20 mouse cellular contexts compared by ENCODE assay signal in the genomic region with DNA sequence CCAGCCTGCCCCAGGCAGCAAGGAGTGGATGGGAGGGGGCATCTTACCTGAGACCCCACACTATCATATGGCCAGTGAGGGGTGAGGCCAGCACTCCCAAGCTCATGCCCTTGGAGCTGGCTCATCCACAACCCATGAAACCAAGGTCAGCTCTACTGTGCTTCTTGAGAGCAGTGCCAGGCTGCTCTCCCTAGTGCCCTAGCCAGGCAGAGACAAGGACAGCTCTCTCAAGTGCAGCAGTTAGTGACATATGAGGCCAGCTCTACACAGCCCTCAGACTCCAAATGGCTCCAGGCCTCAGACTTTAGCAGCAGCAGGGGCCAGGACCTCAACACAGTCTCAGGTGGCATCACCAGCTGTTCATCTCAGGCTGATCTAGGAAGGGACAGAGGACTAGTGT. TPM values are rescaled to one million over a fixed set of nuclear protein-coding genes. Genes with fewer than 3 reads are reported as not detected.
DNase-seq lines count a peak whose midpoint lies in the region; ATAC-seq and TF ChIP-seq lines count a peak whose summit lies in the region.
"Had no signal": no experiment of that assay in that cellular context is flagged by ENCODE, and none has a peak within 500 bp of the region (broad histone marks: within the 10 kb centered on the region; RNA-seq: fewer than 3 reads in every experiment).

No protein-coding gene starts in this region.

- no peak for TF ChIP-seq CTCF in small intestine, adult 2 months (IDR thresholded peaks at IDR 0.05; ENCODE audit: extremely low read depth, insufficient read length, insufficient replicate concordance, low read depth, low read length)
- TF ChIP-seq CTCF in thymus, adult 2 months (IDR thresholded peaks at IDR 0.05; ENCODE audit: borderline replicate concordance, control insufficient read depth, extremely low read depth, insufficient read depth, low read length, poor library complexity) = no peak

- peak; percentile 3 for DNase-seq in hindbrain, embryonic 10.5 days (ENCODE audit: low spot score)
- DNase-seq in midbrain, embryonic 11.5 days (ENCODE audit: low spot score, missing footprints) = no peak
- peak; percentile 5 for DNase-seq in adrenal gland, postnatal 25 days
- DNase-seq in thymus, adult 2 months = no peak
- DNase-seq: cerebellum, adult 9-11 months; forebrain, postnatal 0 days; gastrocnemius, adult 2 months; liver, embryonic 13.5 days; lung, embryonic 14.5 days; lung, postnatal 36 days; thymus, postnatal 14 days had no signal

- H3K4me2 ChIP-seq in hindbrain, embryonic 16.5 days (ENCODE audit: low read length) = no peak overlapping the region
- no peak overlapping the region for H3K4me2 ChIP-seq in midbrain, embryonic 13.5 days (replicated peaks)
- no peak overlapping the region for H3K4me2 ChIP-seq in midbrain, embryonic 11.5 days
- H3K4me2 ChIP-seq: embryonic facial prominence, embryonic 13.5 days; heart, embryonic 12.5 days; liver, embryonic 13.5 days; lung, embryonic 14.5 days had no signal

- H3K4me3 ChIP-seq in hindbrain, embryonic 10.5 days = no peak overlapping the region
- no peak overlapping the region for H3K4me3 ChIP-seq in hindbrain, embryonic 16.5 days (ENCODE audit: low read length)
- H3K4me3 ChIP-seq in midbrain, embryonic 13.5 days (replicated peaks) = no peak overlapping the region
- H3K4me3 ChIP-seq in midbrain, embryonic 11.5 days (ENCODE audit: low read depth, low read length) = no peak overlapping the region
- peak overlapping the region; percentile 32 for H3K4me3 ChIP-seq in small intestine, adult 2 months (ENCODE audit: low read depth, low read length)
- no peak overlapping the region for H3K4me3 ChIP-seq in thymus, adult 2 months (ENCODE audit: control insufficient read depth, insufficient read depth, low read length)
- H3K4me3 ChIP-seq: embryonic facial prominence, embryonic 13.5 days; gastrocnemius, adult 2 months; heart, embryonic 12.5 days; liver, embryonic 13.5 days; myocyte had no signal

- no peaks in the 10 kb centered on the region for H3K9me3 ChIP-seq in hindbrain, embryonic 10.5 days
- H3K9me3 ChIP-seq in hindbrain, embryonic 16.5 days (ENCODE audit: control insufficient read depth, low read length) = no peaks in the 10 kb centered on the region
- no peaks in the 10 kb centered on the region for H3K9me3 ChIP-seq in midbrain, embryonic 13.5 days
- H3K9me3 ChIP-seq in midbrain, embryonic 11.5 days (ENCODE audit: control insufficient read depth, low read length) = no peaks in the 10 kb centered on the region
- H3K9me3 ChIP-seq: embryonic facial prominence, embryonic 13.5 days; heart, embryonic 12.5 days; liver, embryonic 13.5 days had no signal

- H3K27me3 ChIP-seq in hindbrain, embryonic 10.5 days (ENCODE audit: insufficient read depth, poor library complexity, severe bottlenecking) = no peaks in the 10 kb centered on the region
- no peaks in the 10 kb centered on the region for H3K27me3 ChIP-seq in hindbrain, embryonic 16.5 days (replicated peaks; ENCODE audit: control insufficient read depth, insufficient read depth, low read length)
- no peaks in the 10 kb centered on the region for H3K27me3 ChIP-seq in midbrain, embryonic 13.5 days
- no peaks in the 10 kb centered on the region for H3K27me3 ChIP-seq in midbrain, embryonic 11.5 days (ENCODE audit: control insufficient read depth, insufficient read depth, low read length)
- no peaks in the 10 kb centered on the region for H3K27me3 ChIP-seq in small intestine, adult 2 months (ENCODE audit: control insufficient read depth, insufficient read depth, low read length)
- H3K27me3 ChIP-seq in thymus, adult 2 months (ENCODE audit: control insufficient read depth, insufficient read depth, low read length) = no peaks in the 10 kb centered on the region
- H3K27me3 ChIP-seq: embryonic facial prominence, embryonic 13.5 days; heart, embryonic 12.5 days; liver, embryonic 13.5 days; Patski had no signal

- TF ChIP-seq POLR2A in small intestine, adult 2 months (IDR thresholded peaks at IDR 0.05; ENCODE audit: low read depth, low read length) = no peak
- no peak for TF ChIP-seq POLR2A in thymus, adult 2 months (IDR thresholded peaks at IDR 0.05; ENCODE audit: control insufficient read depth, extremely low read depth, insufficient read depth, low read length, poor library complexity)

- no peaks in the 10 kb centered on the region for H3K36me3 ChIP-seq in hindbrain, embryonic 10.5 days
- H3K36me3 ChIP-seq in hindbrain, embryonic 16.5 days (ENCODE audit: control insufficient read depth, insufficient read depth, low read length) = no peaks in the 10 kb centered on the region
- H3K36me3 ChIP-seq in midbrain, embryonic 13.5 days = no peaks in the 10 kb centered on the region
- no peaks in the 10 kb centered on the region for H3K36me3 ChIP-seq in midbrain, embryonic 11.5 days (ENCODE audit: control insufficient read depth, insufficient read depth, low read length)
- peaks cover 4% of the 10 kb centered on the region; the same call in 1 of the 2 replicates for H3K36me3 ChIP-seq in small intestine, adult 2 months (ENCODE audit: control insufficient read depth, insufficient read depth, low read length)
- no peaks in the 10 kb centered on the region for H3K36me3 ChIP-seq in thymus, adult 2 months (ENCODE audit: control insufficient read depth, insufficient read depth, low read length)
- H3K36me3 ChIP-seq: embryonic facial prominence, embryonic 13.5 days; heart, embryonic 12.5 days; liver, embryonic 13.5 days had no signal

- no peak for ATAC-seq in hindbrain, embryonic 16.5 days
- ATAC-seq in midbrain, embryonic 13.5 days = peak; percentile 55
- ATAC-seq in midbrain, embryonic 11.5 days (ENCODE audit: low FRiP score) = no peak
- ATAC-seq: forebrain, postnatal 0 days; inflammation-experienced regulatory T-cells, adult 6 months; Patski had no signal

- H3K4me1 ChIP-seq in hindbrain, embryonic 10.5 days (replicated peaks) = no peaks in the 10 kb centered on the region
- H3K4me1 ChIP-seq in hindbrain, embryonic 16.5 days (ENCODE audit: control insufficient read depth, insufficient read depth, low read depth, low read length) = no peaks in the 10 kb centered on the region
- no peaks in the 10 kb centered on the region for H3K4me1 ChIP-seq in midbrain, embryonic 13.5 days (replicated peaks)
- no peaks in the 10 kb centered on the region for H3K4me1 ChIP-seq in midbrain, embryonic 11.5 days (ENCODE audit: control insufficient read depth, insufficient read depth, low read length)
- peaks cover 6% of the 10 kb centered on the region; the same call in 1 of the 2 replicates for H3K4me1 ChIP-seq in small intestine, adult 2 months (ENCODE audit: control insufficient read depth, insufficient read depth, insufficient read length, low read length)
- H3K4me1 ChIP-seq in thymus, adult 2 months (replicated peaks; ENCODE audit: control insufficient read depth, insufficient read depth, low read length) = no peaks in the 10 kb centered on the region
- H3K4me1 ChIP-seq: embryonic facial prominence, embryonic 13.5 days; heart, embryonic 12.5 days; liver, embryonic 13.5 days had no signal

- peak overlapping the region; percentile 12; the same call in 1 of the 2 replicates for H3K27ac ChIP-seq in hindbrain, embryonic 10.5 days
- H3K27ac ChIP-seq in hindbrain, embryonic 16.5 days (ENCODE audit: low read depth, low read length) = no peak overlapping the region
- no peak overlapping the region for H3K27ac ChIP-seq in midbrain, embryonic 13.5 days
- no peak overlapping the region for H3K27ac ChIP-seq in midbrain, embryonic 11.5 days (ENCODE audit: low read depth, low read length)
- no peak overlapping the region for H3K27ac ChIP-seq in small intestine, adult 2 months (ENCODE audit: insufficient read depth, low read depth, low read length)
- H3K27ac ChIP-seq in thymus, adult 2 months (ENCODE audit: control insufficient read depth, insufficient read depth, low read length) = no peak overlapping the region
- H3K27ac ChIP-seq: embryonic facial prominence, embryonic 13.5 days; gastrocnemius, adult 2 months; liver, embryonic 13.5 days; stomach, postnatal 0 days had no signal

- no peak overlapping the region for H3K9ac ChIP-seq in hindbrain, embryonic 16.5 days (ENCODE audit: low read depth, low read length)
- H3K9ac ChIP-seq in midbrain, embryonic 13.5 days (replicated peaks) = no peak overlapping the region
- no peak overlapping the region for H3K9ac ChIP-seq in midbrain, embryonic 11.5 days (ENCODE audit: low read length)
- H3K9ac ChIP-seq: embryonic facial prominence, embryonic 13.5 days; forebrain, postnatal 0 days; heart, embryonic 12.5 days; liver, embryonic 13.5 days; lung, embryonic 14.5 days had no signal

RNA-seq across cellular contexts. Expression of gene Naip5, which starts 2.4 kb away (rescaled TPM):
- polyA plus RNA-seq in hindbrain, embryonic 10.5 days (2016; fragmentation: Nextera tagmentation; extraction: Ambion mirVana) = 0.15 and 0.16 TPM in 2 replicates
- polyA plus RNA-seq in hindbrain, embryonic 16.5 days (2015; fragmentation: Nextera tagmentation; extraction: Ambion mirVana) = 0.09 and 0.21 TPM in 2 replicates
- polyA plus RNA-seq in midbrain, embryonic 13.5 days (2015; fragmentation: Nextera tagmentation; extraction: Ambion mirVana) = 0.07 and 0.14 TPM in 2 replicates
- 0.21 and 0.27 TPM in 2 replicates for polyA plus RNA-seq in midbrain, embryonic 11.5 days (2014; fragmentation: Nextera tagmentation; extraction: Ambion mirVana)
- 7.7 and 13.4 TPM in 2 replicates for total RNA-seq in adrenal gland, postnatal 25 days (2021)
- 4.8 and 38.1 TPM in 2 replicates for polyA plus RNA-seq in small intestine, adult 2 months (2012; rRNA removed)
- polyA plus RNA-seq in thymus, adult 2 months (2012; rRNA removed) = 1.5 and 1.7 TPM in 2 replicates

RNA-seq across cellular contexts. Expression of gene Naip2, which starts 41.8 kb away (rescaled TPM):
- 0.16 and 0.26 TPM in 2 replicates for polyA plus RNA-seq in hindbrain, embryonic 10.5 days (2016; fragmentation: Nextera tagmentation; extraction: Ambion mirVana)
- polyA plus RNA-seq in hindbrain, embryonic 16.5 days (2015; fragmentation: Nextera tagmentation; extraction: Ambion mirVana) = 0.11 and 0.19 TPM in 2 replicates
- 0.09 and 0.31 TPM in 2 replicates for polyA plus RNA-seq in midbrain, embryonic 13.5 days (2015; fragmentation: Nextera tagmentation; extraction: Ambion mirVana)
- 0.22 and 0.34 TPM in 2 replicates for polyA plus RNA-seq in midbrain, embryonic 11.5 days (2014; fragmentation: Nextera tagmentation; extraction: Ambion mirVana)
- total RNA-seq in adrenal gland, postnatal 25 days (2021) = 1.5 and 1.9 TPM in 2 replicates
- polyA plus RNA-seq in small intestine, adult 2 months (2012; rRNA removed) = 3.9 and 12.0 TPM in 2 replicates
- polyA plus RNA-seq in thymus, adult 2 months (2012; rRNA removed) = 1.1 and 1.5 TPM in 2 replicates

Comparison
In these comparisons a context has a peak if more than half of its experiments do, and no peak if none do; other contexts are left out.
1. DNase-seq: peak in hindbrain, embryonic 10.5 days (single experiment) and adrenal gland, postnatal 25 days (single experiment); none in midbrain, embryonic 11.5 days (single experiment) and thymus, adult 2 months (single experiment).